Mouse (Mus musculus) CD4-positive helper T cell, adult 2 months (primary cell): ENCODE measurements at regions not wholly inside any gene's neighbourhood (a gene's known extent, or its start where the extent isn't known, plus 50 kb on each side); places are given as distances from the start of the nearest gene placed in this dataset.
"Not testable (repeated sequence)": the region's sequence is repeated elsewhere in the genome, so short reads cannot be mapped to it uniquely, and the experiment has no call there.

Experiments
- DNase-seq: peaks from one replicate; pipeline ENCODE4 v3.0.0-alpha.2; 2012; ENCODE audit warnings: low read depth, missing footprints, low spot score

GRCm38 (mm10) chr9:33007456-33008063 is 371.5 kb downstream of the Ets1 start:
- peak; percentile 53 for DNase-seq

- peak; percentile 45 for DNase-seq
Observed at GRCm38 (mm10) chr9:33011241-33011640, 375.2 kb downstream of the Ets1 start.

DNA sequence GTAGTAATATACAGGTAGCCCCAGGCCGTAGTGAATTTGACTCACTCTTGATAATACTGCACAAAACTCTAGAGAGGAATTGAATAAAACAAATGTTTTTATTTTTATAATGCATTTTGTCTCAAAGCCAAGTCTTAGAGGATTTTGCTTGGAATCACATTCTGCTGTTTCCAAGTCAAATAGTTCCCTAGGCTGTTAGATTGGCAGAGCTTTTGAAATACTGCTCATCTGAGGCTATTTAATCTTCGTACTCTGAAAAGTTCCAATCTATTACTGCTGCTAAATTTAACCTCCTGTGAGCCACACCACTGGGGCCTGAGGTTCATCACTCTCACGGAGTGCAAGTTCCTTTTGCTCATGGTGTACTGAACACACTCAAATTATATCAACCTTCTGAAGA is 399.4 kb downstream of the Ets1 start:
- DNase-seq, result no peak

GRCm38 (mm10) chr9:33039221-33039790 is 403.3 kb downstream of the Ets1 start:
- no peak for DNase-seq

GRCm38 (mm10) chr9:33050789-33051188 is 414.8 kb downstream of the Ets1 start:
- DNase-seq, result no peak

DNA sequence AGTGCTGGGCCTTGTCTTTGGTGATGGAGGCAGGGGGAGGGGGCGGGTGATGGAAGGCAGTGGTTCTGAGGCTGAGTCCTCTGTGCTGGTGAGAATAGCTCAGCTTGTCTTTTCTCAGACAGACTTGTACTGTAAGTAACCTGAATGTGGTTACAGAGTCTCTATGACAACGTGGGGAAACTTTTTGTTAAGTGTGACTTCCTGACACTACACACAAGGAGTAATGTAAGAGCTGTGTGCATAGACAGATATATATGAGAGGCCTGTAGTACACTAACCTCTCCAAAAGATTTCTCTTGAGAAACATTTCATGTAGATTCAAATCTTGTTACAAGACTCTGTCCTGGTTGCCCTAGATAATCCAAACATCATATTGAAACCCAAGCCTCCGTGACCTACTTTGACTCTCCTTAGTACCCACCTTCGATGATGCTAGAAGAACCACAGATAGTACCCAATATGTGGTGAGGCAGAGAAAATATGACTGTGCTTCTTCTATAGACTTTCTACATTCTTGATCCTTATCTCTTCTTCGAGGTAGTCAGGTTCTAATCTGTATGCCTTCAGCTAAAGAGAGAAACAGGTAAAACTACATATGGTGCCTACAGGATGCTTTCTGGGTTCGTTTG is 424.7 kb downstream of the Ets1 start:
- DNase-seq, result peak; percentile 86

- no peak for DNase-seq
Observed at GRCm38 (mm10) chr9:33062476-33062875, 426.5 kb downstream of the Ets1 start.

GRCm38 (mm10) chr9:33065331-33065730 is 429.3 kb downstream of the Ets1 start:
- DNase-seq, result no peak

DNA sequence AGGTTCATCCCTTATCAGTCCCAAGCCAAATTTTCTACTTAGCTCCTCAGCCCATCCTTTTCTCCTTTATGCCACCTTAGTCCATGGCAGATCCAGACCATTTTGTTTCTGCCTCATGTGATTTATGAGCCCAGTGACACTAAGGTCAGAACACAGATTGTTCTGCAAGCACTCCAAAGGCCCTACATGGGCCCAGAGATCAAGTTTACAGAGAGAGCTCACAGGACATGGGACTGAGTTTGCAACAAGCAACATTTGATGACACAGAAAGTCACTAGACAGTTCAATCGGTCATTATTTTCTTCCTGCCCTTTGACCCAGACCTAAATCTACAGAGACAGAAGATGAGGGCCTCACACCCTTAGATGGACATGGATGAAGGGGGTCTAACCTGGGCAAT is 431.5 kb downstream of the Ets1 start:
- DNase-seq, result no peak

- no peak for DNase-seq
Observed at GRCm38 (mm10) chr9:33070116-33070515, 434.1 kb downstream of the Ets1 start.

- DNase-seq, result peak; percentile 76
Observed at GRCm38 (mm10) chr9:33080271-33080670, 444.2 kb downstream of the Ets1 start.

GRCm38 (mm10) chr9:33080774-33081173 is 444.8 kb downstream of the Ets1 start:
- DNase-seq, result no peak

GRCm38 (mm10) chr9:33089977-33090376 is 454.0 kb downstream of the Ets1 start:
- no peak for DNase-seq

- DNase-seq, result no peak
Observed at GRCm38 (mm10) chr9:33091664-33092063, 455.6 kb downstream of the Ets1 start.

DNA sequence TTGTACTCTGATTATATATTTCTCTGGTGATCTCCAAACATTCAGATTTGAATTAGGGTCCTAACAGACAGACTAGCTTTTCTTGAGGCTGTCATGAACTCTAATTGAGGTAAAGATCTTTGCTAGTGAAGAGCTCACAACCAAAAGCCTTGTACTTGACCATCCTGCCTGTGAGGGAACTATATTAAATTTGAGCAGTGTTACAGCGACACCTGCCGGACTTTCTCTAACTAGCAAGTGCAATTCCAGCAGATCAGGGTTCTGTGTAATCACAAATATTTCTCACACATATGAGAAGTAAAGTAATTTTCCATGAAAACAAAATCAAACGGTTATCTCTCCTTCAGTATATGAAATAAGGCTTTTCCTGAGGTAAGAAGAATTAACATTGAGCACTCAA is 459.6 kb downstream of the Ets1 start:
- peak; percentile 79 for DNase-seq

DNA sequence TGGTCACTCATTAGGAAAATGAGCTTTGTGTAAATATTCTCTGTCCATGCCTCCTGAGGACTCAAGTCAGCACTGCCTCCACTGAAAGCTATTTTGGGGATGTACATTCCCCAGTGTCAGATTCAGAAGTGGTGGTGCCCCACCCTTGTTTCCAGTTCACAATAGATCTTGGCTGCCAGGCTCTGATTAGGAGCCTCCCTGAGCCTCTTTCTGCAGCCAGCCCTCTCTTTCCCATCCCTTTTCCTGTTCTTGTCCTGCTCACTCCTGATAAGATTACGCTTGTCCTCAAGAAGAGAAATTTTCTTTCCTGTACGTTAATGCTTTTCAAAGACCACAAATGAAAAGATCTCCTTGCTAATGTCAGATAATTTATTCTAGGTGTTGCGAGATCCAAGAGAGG is 465.2 kb downstream of the Ets1 start:
- no peak for DNase-seq

DNA sequence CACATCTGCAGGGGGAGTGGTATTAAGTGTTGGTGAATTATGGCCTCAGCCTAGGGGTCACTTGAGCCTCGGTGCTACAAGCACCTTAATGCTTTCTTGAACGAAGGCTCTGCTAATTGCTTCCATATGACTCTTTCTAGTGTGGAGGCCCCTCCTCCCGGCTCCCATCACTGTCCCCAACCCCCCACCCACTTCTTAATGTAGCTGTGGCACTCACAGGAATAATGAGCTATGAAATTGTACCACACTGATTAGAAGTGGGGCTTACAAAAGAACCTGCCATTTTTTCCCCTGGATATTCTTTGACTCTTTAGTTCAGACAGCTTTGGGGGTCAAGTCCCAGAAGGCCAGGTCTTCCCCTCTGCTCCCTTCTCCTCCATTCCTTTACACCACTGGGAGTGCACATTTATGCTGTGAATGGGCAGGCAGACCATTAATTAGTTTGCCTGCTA is 468.6 kb downstream of the Ets1 start:
- no peak for DNase-seq

DNA sequence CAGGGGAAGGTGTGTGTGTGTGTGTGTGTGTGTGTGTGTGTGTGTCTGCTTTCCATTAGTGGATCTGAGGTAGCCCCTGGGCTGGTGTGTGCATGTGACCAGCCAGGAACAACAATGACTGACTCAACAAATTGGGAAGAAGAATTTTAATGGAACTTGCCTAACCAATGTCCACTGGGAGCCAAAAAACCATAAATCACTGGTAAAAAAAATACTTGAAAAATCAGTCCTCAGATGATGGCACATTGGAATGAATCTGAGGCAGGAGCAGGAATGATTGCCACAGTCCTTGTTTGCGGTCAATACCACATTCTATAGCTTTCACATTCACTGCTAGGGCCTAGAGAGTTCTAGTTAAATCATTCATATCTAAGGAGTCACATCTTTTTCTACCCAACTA is 487.8 kb downstream of the Ets1 start:
- DNase-seq, result no peak

- no peak for DNase-seq
Observed at GRCm38 (mm10) chr9:33152186-33152585, 516.2 kb downstream of the Ets1 start.

DNA sequence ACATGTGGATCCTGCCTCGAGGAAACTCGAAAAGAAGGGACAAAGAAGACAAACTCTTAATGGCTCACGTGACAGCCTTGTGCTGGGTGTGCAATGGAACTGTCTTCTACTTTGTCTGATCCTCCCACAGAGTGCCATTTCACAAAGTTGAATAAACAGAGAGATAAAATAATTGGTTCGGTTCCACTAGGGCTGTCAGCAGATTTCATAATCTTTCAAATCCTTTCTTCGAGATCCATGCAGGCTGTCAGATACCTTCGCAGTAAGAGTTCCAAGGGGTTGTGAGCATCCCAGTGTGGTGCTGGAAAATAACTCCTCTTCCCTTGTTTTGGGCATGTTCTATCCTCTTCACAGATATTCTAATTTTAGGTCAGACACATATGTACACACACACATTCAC is 532.1 kb downstream of the Ets1 start:
- DNase-seq, result no peak

DNA sequence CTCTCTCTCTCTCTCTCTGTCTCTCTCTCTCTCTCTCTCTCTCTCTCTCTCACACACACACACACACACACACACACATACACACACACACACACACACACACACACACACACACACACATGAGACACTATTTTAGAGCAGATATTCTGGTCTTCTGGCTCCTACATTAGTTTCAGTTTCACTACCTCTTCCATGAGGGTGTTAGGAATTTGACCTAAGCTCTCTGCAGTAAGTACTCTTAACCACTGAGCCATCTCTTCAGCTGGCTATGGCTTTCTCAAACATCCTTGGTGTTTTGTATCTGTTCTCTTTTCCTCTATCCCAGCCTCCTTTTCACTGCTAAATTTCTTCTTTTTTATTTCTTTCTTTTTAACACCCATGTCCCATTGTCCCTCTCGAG is 533.1 kb downstream of the Ets1 start:
- not testable (repeated sequence) for DNase-seq

- no peak for DNase-seq
Observed at GRCm38 (mm10) chr9:33180066-33180465, 544.0 kb downstream of the Ets1 start.

DNA sequence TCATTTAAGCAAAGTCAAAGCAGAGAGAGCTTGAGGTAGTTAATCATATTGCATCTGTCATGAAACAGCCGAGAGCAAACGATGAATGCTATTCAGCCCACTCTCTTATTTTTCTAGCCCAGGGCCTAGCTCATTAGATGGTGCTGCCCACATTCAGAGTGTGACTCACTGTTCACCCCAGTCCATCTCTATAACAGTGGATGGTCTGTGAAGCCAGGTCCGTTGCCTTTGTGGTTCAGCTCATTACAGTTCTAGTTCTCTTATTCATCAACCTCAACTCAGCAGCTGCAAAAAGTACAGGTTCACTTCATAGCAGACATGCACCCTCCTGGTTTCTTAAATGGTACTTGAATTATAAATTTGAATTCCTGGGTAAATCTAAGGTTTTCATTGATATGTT is 551.2 kb downstream of the Ets1 start:
- no peak for DNase-seq
